Mouse (Mus musculus) 416B (cell line): ENCODE measurements at regions not wholly inside any gene's neighbourhood (a gene's known extent, or its start where the extent isn't known, plus 50 kb on each side); places are given as distances from the start of the nearest gene placed in this dataset.
A peak's percentile ranks its signal among the peaks of the same experiment; 100 is the strongest.

Experiments
- DNase-seq: peaks from one replicate; pipeline ENCODE4 v3.0.0; 2011; ENCODE audit warnings: low read depth

DNA sequence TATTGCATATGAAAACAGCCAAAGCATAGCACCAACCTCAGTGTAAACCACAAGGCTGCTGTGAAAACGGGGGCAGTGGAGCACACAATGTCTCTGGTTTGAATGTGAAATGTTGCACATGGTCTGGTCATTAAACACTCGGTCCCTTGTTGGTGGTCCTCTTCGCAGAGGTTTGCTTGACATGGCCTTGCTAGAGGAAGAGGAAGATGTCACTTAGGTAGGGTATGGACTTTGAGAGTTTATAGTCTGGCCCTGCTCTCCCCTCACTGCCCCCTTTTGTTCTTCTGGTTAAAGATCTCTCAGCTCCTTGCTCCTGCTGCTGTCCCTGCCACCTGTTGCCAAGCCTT, 125.9 kb upstream of the Ift57 start:
- no peak for DNase-seq

DNA sequence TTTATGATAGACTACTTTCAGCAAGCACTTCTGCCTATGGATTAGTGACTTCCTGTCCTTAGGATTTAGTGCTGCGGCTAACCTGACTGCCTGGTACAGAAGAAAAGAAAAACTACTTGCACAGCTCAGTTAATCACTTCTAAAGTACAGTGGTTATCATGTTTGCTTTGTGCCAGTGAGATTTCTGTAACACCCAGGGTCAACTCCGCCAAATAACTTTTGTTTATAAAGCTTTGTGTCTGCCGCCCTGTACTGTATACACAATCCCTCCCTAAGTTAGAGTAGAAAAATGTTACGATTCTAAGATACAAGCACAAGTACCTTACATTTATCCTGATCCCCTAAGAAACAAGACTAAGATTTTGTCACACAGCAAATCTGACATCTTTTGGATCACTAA, 120.1 kb upstream of the Ift57 start:
- no peak for DNase-seq

DNA sequence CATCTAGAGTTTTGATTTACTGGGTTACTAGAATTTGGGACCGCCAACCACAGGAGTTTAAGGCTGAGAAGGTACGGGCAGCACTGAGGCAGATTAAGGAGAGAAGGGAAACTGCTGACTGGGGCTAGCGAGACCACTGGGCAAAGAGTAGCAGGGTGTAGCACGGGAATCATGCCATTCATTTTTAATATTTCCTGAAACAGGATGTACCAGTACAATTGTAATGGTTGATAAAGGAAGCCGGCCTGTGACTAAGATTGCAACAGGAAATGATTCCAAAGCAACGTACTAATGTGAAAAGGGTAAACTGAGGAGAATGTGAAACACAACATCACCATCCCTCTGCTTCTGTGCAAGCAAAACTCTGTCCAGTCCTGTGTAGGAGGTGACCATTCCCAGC, 118.3 kb upstream of the Ift57 start:
- peak; percentile 10 for DNase-seq

DNA sequence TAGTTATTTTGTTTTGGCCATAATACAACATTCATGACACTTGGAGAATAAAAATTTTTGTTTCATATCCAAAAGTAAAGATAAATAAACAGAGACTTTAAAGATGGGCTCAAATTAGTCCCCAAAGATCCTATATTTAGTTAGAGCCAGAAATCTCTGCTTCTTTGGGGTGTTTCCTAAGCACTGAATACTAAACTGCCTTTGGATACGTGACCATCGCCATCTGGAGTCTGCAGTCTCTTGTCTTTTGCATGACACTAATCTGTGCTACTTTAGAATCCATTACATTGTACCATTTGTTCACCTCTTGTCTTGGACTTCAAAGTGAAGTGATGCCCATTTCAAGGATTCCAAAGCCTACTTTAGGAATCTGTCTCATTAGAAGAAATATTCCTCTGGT, 92.5 kb upstream of the Ift57 start:
- DNase-seq: no peak

DNA sequence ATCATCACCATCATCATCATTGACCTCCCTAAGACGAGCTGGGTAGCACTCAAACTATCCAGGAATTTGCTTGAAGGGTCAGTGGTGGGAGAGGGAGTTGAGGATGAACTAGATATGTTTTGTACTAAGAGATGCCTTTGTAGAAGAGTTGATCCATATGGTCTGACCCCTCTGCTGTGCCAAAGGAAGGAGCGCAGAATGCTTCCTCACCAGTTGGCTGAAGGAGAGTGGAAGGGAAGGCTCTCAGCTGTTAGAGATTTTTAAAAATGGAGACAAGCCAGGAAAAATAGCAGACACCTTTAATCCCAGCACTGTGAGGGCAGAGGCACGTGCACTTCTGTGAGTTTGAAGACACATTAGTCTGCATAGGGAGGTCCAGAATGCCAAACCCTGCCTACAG, 84.2 kb upstream of the Ift57 start:
- DNase-seq: no peak

DNA sequence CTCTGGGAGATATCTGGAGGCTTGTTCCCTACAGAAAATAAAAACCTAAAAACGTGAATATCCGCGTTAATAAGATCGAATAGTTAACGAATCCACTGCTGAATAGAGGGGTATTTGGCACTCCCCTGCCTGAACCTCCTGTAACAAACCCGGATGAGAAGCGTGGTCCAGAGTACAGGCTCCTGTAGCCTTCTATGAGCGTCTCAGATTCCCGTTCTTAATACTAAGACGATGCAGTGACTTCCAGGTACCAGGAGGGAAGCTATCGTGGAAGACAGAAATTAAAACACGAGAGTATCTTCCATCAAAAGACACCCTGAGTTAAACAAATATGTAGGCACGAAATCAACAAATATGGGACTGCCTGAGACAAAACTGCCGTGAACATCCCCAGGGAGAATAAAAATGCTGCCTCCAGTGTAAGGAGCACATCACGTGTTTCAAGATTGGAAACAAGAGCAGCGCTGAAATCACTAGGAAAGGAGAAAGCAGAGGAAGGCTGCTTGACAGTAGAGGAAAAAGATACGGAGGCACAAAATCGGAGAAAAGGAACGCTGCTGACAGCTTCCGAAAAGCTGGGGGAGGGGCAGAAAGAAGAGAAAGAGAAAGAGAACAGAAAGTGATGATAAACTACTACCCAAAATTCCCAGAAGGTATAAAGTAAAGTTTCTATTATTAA, 83.6 kb upstream of the Ift57 start:
- no peak for DNase-seq

DNA sequence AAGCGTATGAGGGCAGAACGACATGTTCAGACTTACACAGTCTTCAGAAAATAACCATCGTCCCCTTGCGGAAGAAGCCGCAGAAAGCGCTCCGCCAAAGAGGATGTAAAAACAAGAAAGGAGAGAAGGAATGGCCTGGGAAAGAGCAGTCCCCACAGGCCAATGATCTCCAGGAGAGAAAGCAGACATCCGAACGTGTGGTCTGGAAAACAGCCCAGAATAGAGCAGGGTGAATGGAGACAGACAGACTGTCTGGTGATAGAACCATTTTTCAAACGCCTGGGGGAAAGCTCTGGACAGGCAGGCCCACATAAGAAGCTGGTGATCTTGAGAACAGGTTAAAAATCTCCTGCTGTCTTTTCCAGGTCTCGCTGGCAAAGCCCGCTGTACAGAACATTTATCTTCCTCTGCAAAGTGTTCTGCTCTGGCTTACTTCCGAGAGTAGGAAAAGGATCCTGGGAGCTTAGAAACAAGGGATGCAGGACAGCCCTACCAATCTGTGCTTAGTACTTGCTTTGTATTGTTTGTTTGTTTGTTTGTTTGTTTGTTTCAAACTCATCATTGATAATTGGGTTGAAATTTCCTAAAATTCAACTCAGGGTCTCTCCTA, 82.7 kb upstream of the Ift57 start:
- DNase-seq: no peak

DNA sequence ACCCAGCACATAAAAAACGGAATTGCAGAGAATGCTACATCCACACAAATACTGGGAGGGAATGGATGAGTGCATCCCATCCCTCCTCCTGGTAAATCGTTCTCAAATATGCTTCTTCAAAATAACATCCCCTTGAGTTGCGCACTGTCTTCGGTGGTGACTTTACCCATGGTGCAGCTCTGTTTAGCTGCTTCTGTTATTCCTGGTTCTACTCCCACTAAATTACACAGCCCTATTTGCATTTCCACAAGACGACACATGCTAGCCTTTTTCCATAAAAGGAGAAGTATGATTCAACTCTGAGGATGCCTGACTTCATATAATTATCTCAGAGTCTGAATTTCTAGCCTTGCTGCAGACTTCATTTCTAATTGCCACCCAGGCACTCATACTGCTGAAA, 65.5 kb upstream of the Ift57 start:
- no peak for DNase-seq

DNA sequence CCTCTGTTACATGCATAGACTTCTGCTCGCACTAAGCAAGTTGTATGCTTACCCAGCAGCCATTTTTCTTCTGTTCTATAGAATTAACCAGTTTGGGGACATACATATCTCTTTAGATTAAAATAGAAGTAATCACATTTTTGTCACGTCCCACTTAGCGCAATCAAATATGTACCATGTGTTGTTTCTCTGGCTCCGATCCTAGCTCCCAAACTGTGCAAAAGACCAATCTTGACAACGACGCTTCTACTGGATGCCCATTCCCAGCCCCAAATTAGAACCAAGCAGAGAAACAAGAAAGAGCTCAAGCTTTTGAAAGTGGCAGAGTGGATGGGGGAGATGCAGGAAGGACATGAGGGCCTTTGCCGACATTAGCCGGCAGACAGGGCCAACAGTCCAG, 63.5 kb upstream of the Ift57 start:
- no peak for DNase-seq

DNA sequence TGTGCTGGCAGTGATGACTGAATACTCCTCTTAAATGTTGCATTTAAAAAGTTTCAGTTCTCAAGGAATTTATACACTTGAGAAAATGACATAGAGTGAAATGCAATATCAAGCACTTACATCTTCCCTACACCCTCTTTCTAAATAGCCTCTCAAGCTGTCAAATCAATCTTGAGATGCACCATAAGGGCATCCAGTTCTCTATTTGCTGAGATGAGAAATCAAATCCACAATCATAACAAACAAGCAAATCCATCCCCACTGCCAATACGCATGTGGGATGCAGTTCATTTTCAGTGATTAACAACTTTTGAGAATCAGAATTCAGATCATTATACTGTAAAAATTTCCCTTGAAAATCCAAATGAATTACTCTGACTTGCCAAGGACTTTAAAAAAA, 62.6 kb upstream of the Ift57 start:
- DNase-seq: no peak

DNA sequence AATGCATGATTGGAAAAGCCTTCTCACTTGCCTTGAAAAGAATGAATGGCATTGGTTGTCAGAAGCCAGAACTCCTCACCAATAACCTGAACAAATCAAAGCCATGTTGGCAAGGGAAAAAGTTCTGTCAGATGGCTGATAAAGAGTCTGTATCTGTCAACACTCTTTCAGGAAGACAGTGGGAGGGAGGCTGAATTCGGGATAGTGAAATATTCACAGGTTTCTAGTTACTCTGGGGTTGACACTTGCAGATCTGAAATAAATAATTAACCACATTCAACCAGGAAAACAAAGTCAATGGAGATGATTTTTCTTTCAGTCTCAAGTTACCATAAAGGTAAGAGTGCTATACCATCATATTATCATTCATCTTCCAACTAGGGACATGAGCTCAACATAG, 56.3 kb upstream of the Ift57 start:
- no peak for DNase-seq

DNA sequence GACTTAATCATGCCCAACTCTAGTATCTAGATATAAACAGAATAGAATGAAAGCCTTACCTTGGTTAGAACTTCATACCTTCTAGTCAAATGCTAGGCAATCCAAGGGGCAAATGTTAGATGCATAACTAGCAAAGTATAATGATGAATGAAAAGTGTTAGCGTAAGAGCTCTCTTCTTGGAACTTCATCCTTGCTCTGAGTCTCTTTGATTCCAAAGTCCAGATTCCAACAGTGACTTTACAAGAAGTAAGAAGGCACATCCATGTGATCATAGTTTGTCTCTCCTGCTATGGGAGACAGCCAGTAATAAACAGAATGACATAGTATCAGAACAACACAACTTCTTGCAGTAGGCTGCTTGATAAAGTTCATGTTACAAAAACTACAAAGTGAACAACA, 54.6 kb upstream of the Ift57 start:
- DNase-seq: no peak

DNA sequence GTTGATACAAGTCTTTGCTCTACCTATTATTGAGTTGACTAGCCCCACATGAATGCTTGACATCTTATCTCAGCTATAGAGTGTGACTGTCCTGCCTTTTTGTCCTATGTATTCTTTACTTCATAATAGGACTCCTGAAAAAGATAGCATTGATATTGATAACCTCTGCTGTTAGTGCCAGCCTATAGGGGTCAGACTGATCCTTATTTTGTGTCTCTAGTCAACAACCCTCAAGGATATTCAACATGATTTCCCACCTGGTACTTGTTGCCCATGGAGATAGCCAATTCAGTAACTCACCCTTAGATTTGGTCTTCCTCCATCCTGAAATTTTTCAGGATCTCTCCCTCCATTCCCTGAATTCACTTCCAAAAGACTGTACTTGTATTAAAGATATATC, 52.6 kb upstream of the Ift57 start:
- peak; percentile 10 for DNase-seq
